Mouse (Mus musculus): ENCODE data around the gene Slc13a3. TPM values are rescaled to one million over a fixed set of nuclear protein-coding genes. Genes with fewer than 3 reads are reported as not detected.
A peak's percentile ranks its signal among the peaks of the same experiment; 100 is the strongest.

The Slc13a3 gene
- total and polyA plus RNA-seq, 3 experiments: 0.97 to 2.8 (median 2.3) TPM

GRCm38 (mm10) chr2:165364334-165365091 lies 108.5 kb downstream of the Slc13a3 start:
- peak; percentile 45 for DNase-seq

GRCm38 (mm10) chr2:165363282-165363681 lies 109.7 kb downstream of the Slc13a3 start:
- DNase-seq: no peak

GRCm38 (mm10) chr2:165360861-165361260 lies 112.2 kb downstream of the Slc13a3 start:
- peak; percentile 36 for DNase-seq

Other genes starting within 250 kb of the Slc13a3 start
- 1 to 10 TPM in 1 of 2 experiments, under 1 TPM in 1; 0.89 to 1.8 TPM for gene Cdh22, start 238.4 kb downstream of the Slc13a3 start, total RNA-seq (2021)
- gene Cdh22, start 238.4 kb downstream of the Slc13a3 start, polyA plus RNA-seq (2012; rRNA removed): 1.5 and 6.1 TPM in 2 replicates
- 10 to 100 TPM; 51.0 to 56.6 TPM for gene Slc35c2, start 185.4 kb downstream of the Slc13a3 start, total RNA-seq (2021)
- 87.4 and 87.6 TPM in 2 replicates for gene Slc35c2, start 185.4 kb downstream of the Slc13a3 start, polyA plus RNA-seq (2012; rRNA removed)
- 10 to 100 TPM; 19.8 to 31.4 TPM for gene Elmo2, start 146.8 kb downstream of the Slc13a3 start, total RNA-seq (2021)
- 52.0 and 58.8 TPM in 2 replicates for gene Elmo2, start 146.8 kb downstream of the Slc13a3 start, polyA plus RNA-seq (2012; rRNA removed)
- gene Zfp663, start 104.5 kb downstream of the Slc13a3 start, total RNA-seq (2021): not detected
- gene Zfp663, start 104.5 kb downstream of the Slc13a3 start, polyA plus RNA-seq (2012; rRNA removed): not detected in 2 replicates
- 1 to 10 TPM; 4.3 to 5.0 TPM for gene Zfp334, start 85.0 kb downstream of the Slc13a3 start, total RNA-seq (2021)
- gene Zfp334, start 85.0 kb downstream of the Slc13a3 start, polyA plus RNA-seq (2012; rRNA removed): 1.1 and 1.3 TPM in 2 replicates
- under 1 TPM; 0.12 to 0.38 TPM for gene Ocstamp, start 72.8 kb downstream of the Slc13a3 start, total RNA-seq (2021)
- 0.55 and 0.64 TPM in 2 replicates for gene Ocstamp, start 72.8 kb downstream of the Slc13a3 start, polyA plus RNA-seq (2012; rRNA removed)
- 10 to 100 TPM; 10.4 to 12.7 TPM for gene Trp53rka, start 20.1 kb upstream of the Slc13a3 start, total RNA-seq (2021)
- gene Trp53rka, start 20.1 kb upstream of the Slc13a3 start, polyA plus RNA-seq (2012; rRNA removed): 20.3 and 20.8 TPM in 2 replicates
- gene Slc2a10, start 30.6 kb upstream of the Slc13a3 start, total RNA-seq (2021): 1 to 10 TPM in 1 of 2 experiments, under 1 TPM in 1; 0.35 to 1.2 TPM
- 1.5 and 1.8 TPM in 2 replicates for gene Slc2a10, start 30.6 kb upstream of the Slc13a3 start, polyA plus RNA-seq (2012; rRNA removed)
- 1 to 10 TPM; 2.9 to 3.8 TPM for gene Eya2, start 121.8 kb upstream of the Slc13a3 start, total RNA-seq (2021)
- 5.6 and 7.8 TPM in 2 replicates for gene Eya2, start 121.8 kb upstream of the Slc13a3 start, polyA plus RNA-seq (2012; rRNA removed)